Mouse (Mus musculus) E14TG2a.4 (cell line): Measurements from ENCODE around the gene Asb3.

ENCODE experiments used
- H3K27me3 ChIP-seq: 2 replicates; pipeline ENCODE4 v1.6.1; 2014; ENCODE audit warnings: low read length, control low read depth; ENCODE audit not compliant: insufficient read depth
- H3K36me3 ChIP-seq: 2 replicates; pipeline ENCODE4 v1.6.1; 2014; ENCODE audit warnings: low read length, control low read depth; ENCODE audit not compliant: insufficient read depth
- H3K4me1 ChIP-seq: replicated peaks from 2 replicates; pipeline ENCODE4 v1.6.1; 2014; ENCODE audit warnings: low read depth, low read length, control low read depth
- H3K4me3 ChIP-seq: replicated peaks from 2 replicates; pipeline ENCODE4 v1.5.1; 2014; ENCODE audit warnings: mild to moderate bottlenecking, low read length
- H3K9me3 ChIP-seq: 2 replicates; pipeline ENCODE4 v1.6.1; 2014; ENCODE audit warnings: low read length, control low read depth
- CTCF ChIP-seq: conservative IDR thresholded peaks from 2 replicates; pipeline ENCODE4 v1.5.1; 2014; ENCODE audit warnings: low read length
- NANOG ChIP-seq: IDR thresholded peaks from 2 replicates; pipeline ENCODE4 v1.6.1; 2014; ENCODE audit warnings: borderline replicate concordance, low read length, mixed read lengths
- POU5F1 ChIP-seq: IDR thresholded peaks from 2 replicates; pipeline ENCODE4 v1.6.1; 2014; ENCODE audit warnings: low read length, borderline replicate concordance

Asb3 gene

DNA sequence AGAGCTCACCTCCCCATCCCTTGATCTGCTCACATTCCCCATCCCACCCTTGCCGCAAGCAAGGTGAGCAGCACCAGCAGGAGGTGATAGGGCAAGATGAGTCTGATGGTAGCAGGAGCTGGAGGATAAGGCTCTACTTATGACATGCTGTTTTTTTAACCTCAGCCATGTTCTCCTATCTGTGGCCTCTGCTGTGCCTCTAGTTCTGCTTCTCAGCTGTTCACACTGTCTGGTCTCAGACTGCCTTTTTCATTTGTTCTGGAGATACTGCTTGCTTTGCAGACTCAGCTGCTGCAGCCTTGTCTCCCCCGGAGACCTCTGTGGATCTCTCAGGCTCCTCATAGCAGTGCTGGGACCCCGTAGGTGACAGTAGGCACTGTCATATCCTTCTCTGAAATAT is 38.1 kb downstream of the Asb3 start:
- 0 out of 2 replicates have a peak, but pooled peaks cover 4% of the 10 kb centered on the region for H3K4me1 ChIP-seq
- TF ChIP-seq POU5F1 = no peak

DNA sequence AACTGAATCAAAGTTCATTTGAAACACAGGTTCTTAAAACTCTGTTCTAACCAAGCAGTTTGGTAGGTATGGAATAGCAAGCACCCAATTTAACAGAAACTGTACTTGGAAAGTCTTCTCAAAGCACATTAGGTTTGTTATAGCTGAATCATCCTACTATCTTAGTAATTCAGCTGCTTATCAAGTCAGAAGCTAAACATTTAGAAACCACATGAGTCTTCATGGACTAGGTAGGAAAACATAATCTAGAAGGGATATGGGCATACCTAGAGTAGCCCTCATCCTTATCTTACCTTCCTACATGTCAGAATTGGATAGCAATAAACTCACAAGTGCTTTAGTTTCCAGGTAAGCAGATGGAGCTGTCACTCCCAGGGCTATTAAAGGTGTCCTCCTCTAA is 42.9 kb downstream of the Asb3 start:
- Histone ChIP-seq H3K27me3 (no peaks in the 10 kb centered on the region), H3K36me3 (peaks cover 10% of the 10 kb centered on the region; the same call in 1 of the 2 replicates), H3K4me3 (no peak overlapping the region), H3K4me1 (no peaks in the 10 kb centered on the region), H3K9me3 (no peaks in the 10 kb centered on the region)
- TF ChIP-seq POU5F1 (no peak), CTCF (no peak), NANOG (no peak)

More for the DNA sequence above, 38.1 kb downstream of the Asb3 start:
- Histone ChIP-seq H3K9me3 (no peaks in the 10 kb centered on the region), H3K27me3 (no peaks in the 10 kb centered on the region), H3K4me3 (no peak overlapping the region), H3K36me3 (peaks cover 6% of the 10 kb centered on the region; the same call in 1 of the 2 replicates)

DNA sequence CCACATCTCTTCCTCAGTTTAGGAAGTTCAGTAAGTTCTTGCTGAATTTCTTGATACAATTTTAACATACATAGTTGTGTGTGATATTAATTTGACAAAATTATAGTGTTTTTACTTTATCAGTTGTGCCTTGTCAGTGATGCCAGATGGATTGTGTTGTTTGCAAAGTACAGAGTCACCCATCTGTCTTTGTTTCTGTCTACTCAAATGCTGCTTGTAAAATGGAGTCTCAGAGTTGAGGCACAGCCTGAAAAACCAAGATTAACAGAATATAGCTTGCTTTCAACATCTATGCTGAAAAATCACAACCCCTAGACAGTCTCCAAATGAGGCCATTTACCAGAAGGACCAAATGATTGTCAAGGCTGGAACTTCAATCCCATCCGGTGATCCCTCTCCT is 43.3 kb downstream of the Asb3 start:
- Histone ChIP-seq H3K4me1 (no peaks in the 10 kb centered on the region), H3K4me3 (no peak overlapping the region), H3K9me3 (no peaks in the 10 kb centered on the region), H3K36me3 (peaks cover 10% of the 10 kb centered on the region; the same call in 1 of the 2 replicates), H3K27me3 (no peaks in the 10 kb centered on the region)
- no peak for TF ChIP-seq NANOG
- TF ChIP-seq POU5F1 = no peak
- no peak for TF ChIP-seq CTCF

DNA sequence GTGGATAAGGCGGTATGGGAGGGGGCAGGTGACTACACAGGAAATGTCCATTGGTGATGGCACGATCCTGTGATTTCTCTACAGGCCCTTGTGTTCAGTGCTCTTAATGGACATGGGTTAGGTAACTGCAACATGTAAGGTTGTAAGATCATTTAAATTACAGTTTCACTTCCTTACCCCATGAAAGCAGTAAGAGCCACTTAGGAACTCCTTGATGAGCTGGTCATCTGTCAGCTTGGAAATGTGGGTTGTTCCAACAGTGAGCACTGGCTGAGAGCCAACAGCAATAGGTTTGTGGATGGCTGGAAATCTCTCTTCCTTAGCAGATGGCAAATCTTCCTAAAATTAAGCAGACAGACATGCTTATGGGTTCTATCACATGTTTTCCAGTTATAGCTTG is 58.3 kb downstream of the Asb3 start:
- H3K4me1 ChIP-seq = no peaks in the 10 kb centered on the region
- peaks cover 60% of the 10 kb centered on the region for H3K36me3 ChIP-seq
- H3K9me3 ChIP-seq = no peaks in the 10 kb centered on the region
- no peak overlapping the region for H3K4me3 ChIP-seq
- TF ChIP-seq CTCF (no peak), POU5F1 (no peak), NANOG (no peak)
- H3K27me3 ChIP-seq = no peaks in the 10 kb centered on the region

DNA sequence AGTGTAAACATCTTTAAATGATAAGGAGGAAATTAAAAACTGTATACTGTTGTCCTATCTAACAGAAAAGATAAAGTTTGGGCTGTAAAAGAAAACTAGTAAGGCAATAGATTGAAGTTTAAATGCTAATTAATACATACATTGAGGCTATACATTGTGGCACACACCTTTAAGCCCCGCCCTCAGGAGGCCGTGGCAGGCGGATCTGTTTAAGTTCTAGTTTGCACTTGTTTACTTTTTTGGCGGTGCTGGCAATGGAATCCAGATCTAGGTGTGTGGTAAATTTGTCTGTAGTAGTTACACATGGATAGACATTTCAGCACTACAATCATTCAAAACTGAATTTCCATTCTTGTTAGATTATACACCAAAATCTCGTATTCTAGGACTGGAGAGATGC is 67.6 kb downstream of the Asb3 start:
- H3K4me1 ChIP-seq = peaks cover 16% of the 10 kb centered on the region
- peak overlapping the region; percentile 89; the same call in 1 of the 2 replicates for H3K4me3 ChIP-seq
- no peak for TF ChIP-seq CTCF
- TF ChIP-seq NANOG = no peak
- no peak for TF ChIP-seq POU5F1
- H3K36me3 ChIP-seq = peaks cover 40% of the 10 kb centered on the region
- H3K9me3 ChIP-seq = peaks cover 8% of the 10 kb centered on the region
- H3K27me3 ChIP-seq = no peaks in the 10 kb centered on the region

DNA sequence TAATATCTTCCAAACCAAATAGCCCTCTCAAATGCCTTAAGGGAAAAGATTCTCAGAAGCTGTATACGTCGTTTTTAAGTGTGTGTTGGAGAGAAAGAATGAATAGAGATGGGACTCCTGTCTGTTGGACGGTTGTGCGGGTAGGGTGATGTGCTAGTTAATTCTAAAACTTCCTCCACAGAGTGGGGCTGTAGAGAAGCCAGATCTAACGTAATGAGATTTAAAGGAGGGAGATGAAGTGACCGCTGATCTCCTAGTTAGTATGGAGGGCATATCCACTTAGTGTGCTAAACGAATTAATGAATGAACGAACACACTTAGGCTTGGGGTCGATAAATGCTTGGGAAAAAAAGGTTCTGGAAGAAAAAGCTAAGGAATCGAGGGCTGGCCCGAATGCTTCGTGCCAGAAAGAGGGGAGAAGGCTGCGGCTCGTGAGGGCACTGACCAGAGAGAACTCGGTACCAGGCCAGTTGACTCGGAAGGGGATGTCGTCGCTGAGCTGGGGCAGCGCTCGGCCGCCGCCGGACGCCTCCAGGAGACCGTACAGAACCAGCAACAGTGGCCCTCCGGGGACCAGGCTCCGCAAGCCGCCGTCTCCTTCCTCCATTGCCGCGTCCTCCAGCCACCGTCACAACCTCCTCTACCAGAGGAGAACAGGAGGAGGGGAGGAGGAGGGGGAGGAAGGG is 68.4 kb downstream of the Asb3 start:
- peaks cover 8% of the 10 kb centered on the region for H3K9me3 ChIP-seq
- TF ChIP-seq POU5F1 = no peak
- TF ChIP-seq CTCF = no peak
- no peak for TF ChIP-seq NANOG
- peaks cover 34% of the 10 kb centered on the region for H3K36me3 ChIP-seq
- peak overlapping the region; percentile 89 for H3K4me3 ChIP-seq
- no peaks in the 10 kb centered on the region for H3K27me3 ChIP-seq
- peaks cover 16% of the 10 kb centered on the region for H3K4me1 ChIP-seq

DNA sequence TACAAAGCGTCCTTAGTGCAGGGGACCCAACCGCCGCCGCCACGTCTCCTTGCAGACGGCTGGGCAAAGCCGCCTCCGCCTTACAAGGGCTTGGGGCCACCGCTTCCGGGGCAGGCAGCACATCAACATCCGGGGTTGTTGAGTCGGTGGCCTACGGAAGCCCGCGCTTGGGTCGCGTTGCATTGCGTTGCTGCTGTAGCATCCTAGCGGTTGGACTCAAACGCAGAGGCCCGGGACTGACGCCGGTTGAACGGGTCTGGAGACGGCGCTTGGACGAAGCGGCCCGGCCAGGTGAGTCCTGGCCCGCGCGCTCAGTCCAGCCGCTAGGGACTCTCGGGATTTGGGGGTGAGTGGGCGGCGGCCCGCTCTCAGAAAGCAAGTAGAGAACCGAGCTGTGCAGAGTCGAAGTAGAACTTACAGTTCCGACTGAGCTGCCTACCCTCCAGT is 69.1 kb downstream of the Asb3 start, which contains the start of gene Erlec1:
TSS of gene Erlec1 (minus strand) at position 57 of the 447 bp plus-strand sequence.
- peaks cover 27% of the 10 kb centered on the region for H3K36me3 ChIP-seq
- TF ChIP-seq CTCF (no peak), NANOG (no peak), POU5F1 (no peak)
- peaks cover 16% of the 10 kb centered on the region for H3K4me1 ChIP-seq
- H3K9me3 ChIP-seq = peaks cover 8% of the 10 kb centered on the region
- H3K4me3 ChIP-seq = peak within 1 kb of the TSS; percentile 89
- H3K27me3 ChIP-seq = no peaks in the 10 kb centered on the region

DNA sequence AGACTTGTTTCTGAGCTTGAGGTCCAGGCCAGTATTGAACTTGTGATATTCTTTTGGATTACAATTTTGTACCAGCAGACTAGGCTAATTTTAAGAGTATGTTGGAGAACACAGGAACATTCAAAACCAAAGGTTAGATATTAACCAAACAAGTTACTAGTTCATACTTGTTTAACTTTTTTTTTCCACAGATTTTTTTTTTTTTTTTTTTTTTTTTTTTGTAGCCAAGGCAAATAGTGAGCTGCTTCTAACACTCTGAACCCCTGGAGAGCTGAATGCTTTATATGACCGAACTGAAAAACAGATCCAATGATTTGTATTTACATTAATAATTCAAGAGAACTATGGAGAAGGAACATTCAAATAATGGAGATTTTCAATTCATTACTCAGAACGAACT is 100.0 kb downstream of the Asb3 start:
- H3K36me3 ChIP-seq = no peaks in the 10 kb centered on the region
- no peaks in the 10 kb centered on the region for H3K27me3 ChIP-seq
- H3K9me3 ChIP-seq = peaks cover 4% of the 10 kb centered on the region; the same call in 1 of the 2 replicates
- peak overlapping the region; percentile 87; the same call in 1 of the 2 replicates for H3K4me3 ChIP-seq
- TF ChIP-seq POU5F1 = no peak
- no peak for TF ChIP-seq CTCF
- TF ChIP-seq NANOG = no peak
- H3K4me1 ChIP-seq = peaks cover 17% of the 10 kb centered on the region
